Mouse (Mus musculus): ENCODE data around the gene Auts2. TPM values are rescaled to one million over a fixed set of nuclear protein-coding genes. Genes with fewer than 3 reads are reported as not detected.

The Auts2 gene
- total RNA-seq, 2 experiments from 2014 or later: 24.7 to 47.4 TPM

- DNase-seq: no peak
Observed at GRCm38 (mm10) chr5:131906313-131906712, 636.8 kb downstream of the Auts2 start.

GRCm38 (mm10) chr5:131904478-131904877 lies 638.7 kb downstream of the Auts2 start:
- DNase-seq: no peak

GRCm38 (mm10) chr5:131898048-131898638 lies 645.0 kb downstream of the Auts2 start:
- DNase-seq: no peak

GRCm38 (mm10) chr5:131886636-131887035 lies 656.5 kb downstream of the Auts2 start:
- DNase-seq: peak; percentile 13

- DNase-seq: peak; percentile 66
Observed at GRCm38 (mm10) chr5:131876569-131876968, 666.6 kb downstream of the Auts2 start.

GRCm38 (mm10) chr5:131875976-131876375 lies 667.2 kb downstream of the Auts2 start:
- DNase-seq: no peak

GRCm38 (mm10) chr5:131873116-131873515 lies 670.0 kb downstream of the Auts2 start:
- DNase-seq: no peak

- no peak for DNase-seq
Observed at GRCm38 (mm10) chr5:131869711-131870499, 673.2 kb downstream of the Auts2 start.

- DNase-seq: no peak
Observed at GRCm38 (mm10) chr5:131865200-131865599, 677.9 kb downstream of the Auts2 start.

GRCm38 (mm10) chr5:131857976-131858375 lies 685.2 kb downstream of the Auts2 start:
- DNase-seq: peak; percentile 46

- DNase-seq: peak; percentile 42
Observed at GRCm38 (mm10) chr5:131855358-131855757, 687.8 kb downstream of the Auts2 start.

- DNase-seq: no peak
Observed at GRCm38 (mm10) chr5:131851597-131852453, 691.3 kb downstream of the Auts2 start.

- no peak for DNase-seq
Observed at GRCm38 (mm10) chr5:131850632-131851335, 692.4 kb downstream of the Auts2 start.

- DNase-seq: no peak
Observed at GRCm38 (mm10) chr5:131849644-131850043, 693.5 kb downstream of the Auts2 start.

- DNase-seq: no peak
Observed at GRCm38 (mm10) chr5:131844519-131844800, 698.7 kb downstream of the Auts2 start.

GRCm38 (mm10) chr5:131843766-131844518 lies 699.2 kb downstream of the Auts2 start:
- DNase-seq: no peak

GRCm38 (mm10) chr5:131839657-131840315 lies 703.4 kb downstream of the Auts2 start:
- DNase-seq: no peak

- no peak for DNase-seq
Observed at GRCm38 (mm10) chr5:131839023-131839422, 704.1 kb downstream of the Auts2 start.

- DNase-seq: no peak
Observed at GRCm38 (mm10) chr5:131838064-131838463, 705.1 kb downstream of the Auts2 start.

- DNase-seq: no peak
Observed at GRCm38 (mm10) chr5:131836014-131836735, 707.0 kb downstream of the Auts2 start.
